ENCODE assay signal across 15 mouse cellular contexts in genomic region chr11:49734771-49735170, GRCm38 (mm10). TPM values are rescaled to one million over a fixed set of nuclear protein-coding genes. Genes with fewer than 3 reads are reported as not detected.
A peak's percentile ranks its signal among the peaks of the same experiment; 100 is the strongest.
DNase-seq lines count a peak whose midpoint lies in the region; ATAC-seq lines count a peak whose summit lies in the region.
"Had no signal": no experiment of that assay in that cellular context is flagged by ENCODE, and none has a peak within 500 bp of the region (broad histone marks: within the 10 kb centered on the region; RNA-seq: fewer than 3 reads in every experiment).

No protein-coding gene starts in this region.

- no peak overlapping the region for H3K9ac ChIP-seq in kidney, embryonic 16.5 days (replicated peaks; ENCODE audit: low read length)
- H3K9ac ChIP-seq in intestine, embryonic 16.5 days (ENCODE audit: low read depth, low read length), result no peak overlapping the region
- H3K9ac ChIP-seq: embryonic facial prominence, embryonic 13.5 days; liver, embryonic 13.5 days; neural tube, embryonic 12.5 days had no signal

- ATAC-seq in kidney, embryonic 16.5 days (ENCODE audit: low FRiP score, low TSS enrichment), result no peak
- no peak for ATAC-seq in intestine, embryonic 16.5 days
- ATAC-seq: activated CD4-positive, CD25-positive, alpha-beta regulatory T cell, adult 4 months had no signal

- H3K4me3 ChIP-seq in kidney, embryonic 16.5 days (ENCODE audit: low read length), result no peak overlapping the region
- no peak overlapping the region for H3K4me3 ChIP-seq in intestine, embryonic 16.5 days (ENCODE audit: low read length)
- H3K4me3 ChIP-seq: embryonic facial prominence, embryonic 13.5 days; left cerebral cortex, adult 2 months; liver, embryonic 13.5 days; neural tube, embryonic 12.5 days had no signal

- 70% methylated on average over 11 of the region's 11 CpGs for WGBS in kidney, embryonic 16.5 days
- WGBS in intestine, embryonic 16.5 days, result 81% methylated on average over 11 of the region's 11 CpGs

- H3K4me1 ChIP-seq in kidney, embryonic 16.5 days (ENCODE audit: insufficient read depth, low read length), result no peaks in the 10 kb centered on the region
- no peaks in the 10 kb centered on the region for H3K4me1 ChIP-seq in intestine, embryonic 16.5 days (ENCODE audit: control insufficient read depth, insufficient read depth, low read length)
- H3K4me1 ChIP-seq: embryonic facial prominence, embryonic 13.5 days; neural tube, embryonic 12.5 days had no signal

- DNase-seq in adrenal gland, adult 2 months, result peak; percentile 53
- no peak for DNase-seq in adrenal gland, adult 18-20 months (ENCODE audit: low spot score in 2 of 2)
- DNase-seq in kidney, adult 18-20 months, result peak; percentile 25
- DNase-seq in kidney, postnatal 25 days, result peak; percentile 51 to 79
- peak; percentile 63 for DNase-seq in lung, postnatal 25 days (ENCODE audit: low spot score)
- DNase-seq in right cerebral cortex, postnatal 25 days, result no peak
- DNase-seq: liver, embryonic 13.5 days; thymus, postnatal 4 days had no signal

- H3K27ac ChIP-seq in kidney, embryonic 16.5 days (ENCODE audit: low read length), result no peak overlapping the region
- H3K27ac ChIP-seq in intestine, embryonic 16.5 days (ENCODE audit: low read length), result no peak overlapping the region
- H3K27ac ChIP-seq: embryonic facial prominence, embryonic 13.5 days; left cerebral cortex, adult 2 months; liver, embryonic 13.5 days; neural tube, embryonic 12.5 days had no signal

- H3K9me3 ChIP-seq in kidney, embryonic 16.5 days (ENCODE audit: low read length), result no peaks in the 10 kb centered on the region
- H3K9me3 ChIP-seq in intestine, embryonic 16.5 days (ENCODE audit: control insufficient read depth, low read length), result no peaks in the 10 kb centered on the region
- H3K9me3 ChIP-seq: embryonic facial prominence, embryonic 13.5 days; liver, embryonic 13.5 days; neural tube, embryonic 12.5 days had no signal

- H3K4me2 ChIP-seq in kidney, embryonic 16.5 days (replicated peaks; ENCODE audit: low read depth, low read length), result no peak overlapping the region
- no peak overlapping the region for H3K4me2 ChIP-seq in intestine, embryonic 16.5 days (ENCODE audit: low read depth, low read length)
- H3K4me2 ChIP-seq: embryonic facial prominence, embryonic 13.5 days; liver, embryonic 13.5 days; neural tube, embryonic 12.5 days had no signal

- H3K36me3 ChIP-seq in kidney, embryonic 16.5 days (ENCODE audit: insufficient read depth, low read length), result no peaks in the 10 kb centered on the region
- no peaks in the 10 kb centered on the region for H3K36me3 ChIP-seq in intestine, embryonic 16.5 days (ENCODE audit: control insufficient read depth, insufficient read depth, low read length)
- H3K36me3 ChIP-seq: embryonic facial prominence, embryonic 13.5 days; liver, embryonic 13.5 days; neural tube, embryonic 12.5 days had no signal

- no peaks in the 10 kb centered on the region for H3K27me3 ChIP-seq in kidney, embryonic 16.5 days (ENCODE audit: insufficient read depth, low read length)
- no peaks in the 10 kb centered on the region for H3K27me3 ChIP-seq in intestine, embryonic 16.5 days (replicated peaks; ENCODE audit: control insufficient read depth, insufficient read depth, low read length)
- H3K27me3 ChIP-seq: CH12.LX; embryonic facial prominence, embryonic 13.5 days; liver, embryonic 13.5 days; neural tube, embryonic 12.5 days had no signal

RNA-seq across cellular contexts. Expression of gene Cnot6, which starts 22.2 kb away (rescaled TPM):
- 10 to 100 TPM; 36.6 to 38.2 TPM for total RNA-seq in adrenal gland, adult 2 months (2021)
- 2.5 and 2.6 TPM in 2 replicates for polyA plus RNA-seq in adrenal gland, adult 2 months (2012; rRNA removed)
- total RNA-seq in adrenal gland, adult 18-20 months (2021), result 10 to 100 TPM; 34.5 to 42.0 TPM
- 53.7 and 65.7 TPM in 2 replicates for polyA plus RNA-seq in kidney, embryonic 16.5 days (2015; fragmentation: Nextera tagmentation; extraction: Ambion mirVana)
- 26.9 and 31.5 TPM in 2 replicates for polyA plus RNA-seq in intestine, embryonic 16.5 days (2015; fragmentation: Nextera tagmentation; extraction: Ambion mirVana)

RNA-seq across cellular contexts. Expression of gene Gfpt2, which starts 59.2 kb away (rescaled TPM):
- 1 to 10 TPM; 6.4 to 8.0 TPM for total RNA-seq in adrenal gland, adult 2 months (2021)
- 2.3 TPM in 2 replicates for polyA plus RNA-seq in adrenal gland, adult 2 months (2012; rRNA removed)
- 10 to 100 TPM in 1 of 2 experiments, 1 to 10 TPM in 1; 4.3 to 11.2 TPM for total RNA-seq in adrenal gland, adult 18-20 months (2021)
- polyA plus RNA-seq in kidney, embryonic 16.5 days (2015; fragmentation: Nextera tagmentation; extraction: Ambion mirVana), result 13.2 and 13.5 TPM in 2 replicates
- 5.8 and 6.4 TPM in 2 replicates for polyA plus RNA-seq in intestine, embryonic 16.5 days (2015; fragmentation: Nextera tagmentation; extraction: Ambion mirVana)

Comparison
In these comparisons a context has a peak if more than half of its experiments do, and no peak if none do; other contexts are left out.
1. DNase-seq: peak in adrenal gland, adult 2 months (single experiment), kidney, adult 18-20 months (single experiment), kidney, postnatal 25 days (2 of 2) and lung, postnatal 25 days (single experiment); none in adrenal gland, adult 18-20 months (0 of 2) and right cerebral cortex, postnatal 25 days (single experiment).